Mouse (Mus musculus) layer of hippocampus, adult 2 months (tissue): Measurements from ENCODE around the gene Pcgf1. TPM values are rescaled to one million over a fixed set of nuclear protein-coding genes. Genes with fewer than 3 reads are reported as not detected.

Experiments used
- DNase-seq, 2 experiments: peaks; one replicate each; pipeline ENCODE4 v3.0.0; 2022; ENCODE audit warnings: low spot score in 2 of 2
- H3K27ac ChIP-seq: fragments of 200-600 bp; 2 replicates; pipeline ENCODE4 v1.8.1; 2022
- H3K4me3 ChIP-seq: fragments of 200-600 bp; 2 replicates; pipeline ENCODE4 v1.8.1; 2022; ENCODE audit warnings: mild to moderate bottlenecking
- CTCF ChIP-seq: fragments of 200-600 bp; conservative IDR thresholded peaks from 2 replicates; pipeline ENCODE4 v1.8.1; 2022; ENCODE audit warnings: antibody characterized with exemption, mild to moderate bottlenecking, moderate library complexity
- total RNA-seq, 2 experiments: library from RNA; stranded (reverse); gene quantifications; 2 replicates each; pipeline ENCODE4 v1.2.3; 2021

Pcgf1 gene
- total RNA-seq, 2 experiments from 2014 or later: 36.3 to 37.5 TPM

- no peak for DNase-seq
- no peak overlapping the region for H3K27ac ChIP-seq
- no peak overlapping the region for H3K4me3 ChIP-seq
- TF ChIP-seq CTCF: no peak
These were observed 20.7 kb downstream of the Pcgf1 start for GRCm38 (mm10) chr6:83098411-83098810.

- H3K4me3 ChIP-seq: peak within 1 kb of the TSS; percentile 83
- peak within 1 kb of the TSS; percentile 93 for H3K27ac ChIP-seq
- TF ChIP-seq CTCF: peak; percentile 71
- peak; percentile 82 to 90 for DNase-seq
These were observed 23.6 kb downstream of the Pcgf1 start, which contains the start of the genes Ccdc142 and Gm42688 for GRCm38 (mm10) chr6:83101316-83101687. Ccdc142 (plus strand) TSS chr6:83101601. Gm42688 (plus strand) TSS chr6:83101617.

GRCm38 (mm10) chr6:83101688-83102556, 24.3 kb downstream of the Pcgf1 start:
- H3K27ac ChIP-seq: peak overlapping the region; percentile 93
- H3K4me3 ChIP-seq: peak overlapping the region; percentile 83
- peak; percentile 63 for TF ChIP-seq CTCF
- peak in 1 of 2 experiments; percentile 59 for DNase-seq

- H3K27ac ChIP-seq: peak overlapping the region; percentile 93
- TF ChIP-seq CTCF: no peak
- no peak for DNase-seq
- peak overlapping the region; percentile 83 for H3K4me3 ChIP-seq
These were observed 25.5 kb downstream of the Pcgf1 start for GRCm38 (mm10) chr6:83103130-83103650.

- Histone ChIP-seq H3K27ac (peak overlapping the region; percentile 93), H3K4me3 (no peak overlapping the region)
- TF ChIP-seq CTCF: no peak
- peak in 1 of 2 experiments; percentile 85 for DNase-seq
These were observed 26.5 kb downstream of the Pcgf1 start for GRCm38 (mm10) chr6:83104158-83104557.

GRCm38 (mm10) chr6:83107566-83108400, 30.1 kb downstream of the Pcgf1 start:
- peak in 1 of 2 experiments; percentile 75 for DNase-seq
- TF ChIP-seq CTCF: peak; percentile 85
- Histone ChIP-seq H3K4me3 (peak overlapping the region; percentile 94; the same call in 1 of the 2 replicates), H3K27ac (peak overlapping the region; percentile 98)

GRCm38 (mm10) chr6:83108762-83109668, 31.3 kb downstream of the Pcgf1 start, which contains the start of gene Mrpl53:
Mrpl53 (plus strand) TSS chr6:83109040.
- Histone ChIP-seq H3K27ac (peak within 1 kb of the TSS; percentile 98), H3K4me3 (peak within 1 kb of the TSS; percentile 94)
- TF ChIP-seq CTCF: no peak
- DNase-seq: peak; percentile 73 to 81

- Histone ChIP-seq H3K27ac (no peak overlapping the region), H3K4me3 (no peak overlapping the region)
- no peak for DNase-seq
- no peak for TF ChIP-seq CTCF
These were observed 34.0 kb downstream of the Pcgf1 start for GRCm38 (mm10) chr6:83111510-83112136.

GRCm38 (mm10) chr6:83115011-83115671, 37.5 kb downstream of the Pcgf1 start, which contains the start of gene Mogs:
Mogs (plus strand) TSS chr6:83115496.
- peak; percentile 61 for TF ChIP-seq CTCF
- peak within 1 kb of the TSS; percentile 97 for H3K27ac ChIP-seq
- peak; percentile 92 to 94 for DNase-seq
- peak within 1 kb of the TSS; percentile 88 for H3K4me3 ChIP-seq

GRCm38 (mm10) chr6:83115682-83116372, 38.2 kb downstream of the Pcgf1 start:
- peak overlapping the region; percentile 84 for H3K27ac ChIP-seq
- TF ChIP-seq CTCF: no peak
- no peak for DNase-seq
- peak overlapping the region; percentile 88 for H3K4me3 ChIP-seq
